Mouse (Mus musculus) limb, embryonic 11.5 days (tissue): Measurements from ENCODE around the gene Shq1. TPM values are rescaled to one million over a fixed set of nuclear protein-coding genes. Genes with fewer than 3 reads are reported as not detected.

ENCODE experiments used
- ATAC-seq: fragments of 200-750 bp; cut with Nextera tagmentation; 2 replicates; pipeline ENCODE4 v1.8.0; 2017; ENCODE audit warnings: low read depth; ENCODE audit not compliant: insufficient number of reproducible peaks, low FRiP score, low TSS enrichment
- DNase-seq: peaks from one replicate; pipeline ENCODE4 v3.0.0-alpha.2; 2015; ENCODE audit warnings: low spot score
- H3K27ac ChIP-seq: fragments of 300-500 bp; sonication (generic); replicated peaks from 2 replicates; pipeline ENCODE4 v1.5.1; 2014; ENCODE audit warnings: low read depth, mild to moderate bottlenecking, low read length
- H3K27me3 ChIP-seq: fragments of 300-500 bp; sonication (generic); 2 replicates; pipeline ENCODE4 v1.6.1; 2014; ENCODE audit warnings: mild to moderate bottlenecking, low read length, mixed read lengths; ENCODE audit not compliant: control insufficient read depth, insufficient read depth
- H3K36me3 ChIP-seq: fragments of 300-500 bp; sonication (generic); 2 replicates; pipeline ENCODE4 v1.6.1; 2014; ENCODE audit warnings: mild to moderate bottlenecking, low read length, moderate library complexity, mixed read lengths; ENCODE audit not compliant: control insufficient read depth, insufficient read depth
- H3K4me1 ChIP-seq: fragments of 300-500 bp; sonication (generic); 2 replicates; pipeline ENCODE4 v1.6.1; 2014; ENCODE audit warnings: low read length, mixed read lengths; ENCODE audit not compliant: control insufficient read depth, insufficient read depth
- H3K4me2 ChIP-seq: fragments of 300-500 bp; sonication (generic); 2 replicates; pipeline ENCODE4 v1.6.1; 2014; ENCODE audit warnings: low read depth, mild to moderate bottlenecking, moderate library complexity; ENCODE audit not compliant: severe bottlenecking
- H3K4me3 ChIP-seq: fragments of 300-500 bp; sonication (generic); 2 replicates; pipeline ENCODE4 v1.5.1; 2014; ENCODE audit warnings: low read depth, low read length
- H3K9ac ChIP-seq: fragments of 300-500 bp; sonication (generic); 2 replicates; pipeline ENCODE4 v1.6.1; 2014; ENCODE audit warnings: mild to moderate bottlenecking, low read length
- H3K9me3 ChIP-seq: fragments of 300-500 bp; sonication (generic); 2 replicates; pipeline ENCODE4 v1.6.1; 2016; ENCODE audit warnings: low read length; ENCODE audit not compliant: control insufficient read depth
- WGBS: fragments of 180-500 bp; shearing (Covaris S2); extraction: QIAGEN DNeasy Blood & Tissue Kit; methylation state at CpG from one replicate; pipeline ENCODE4 v1.1.7; 2014; 5-methylcytosine and 5-hydroxymethylcytosine counted together
- polyA plus RNA-seq: library from polyadenylated mRNA; unstranded; fragments of >200 nt; fragmentation: Nextera tagmentation; extraction: Ambion mirVana; gene quantifications from 2 replicates; pipeline ENCODE4 v1.2.1, GENCODE M21; 2014

Gene Shq1
- polyA plus RNA-seq, 1 experiment from 2014 or later, result 20.3 TPM

- Histone ChIP-seq H3K4me3 (no peak overlapping the region), H3K27me3 (no peaks in the 10 kb centered on the region), H3K4me2 (no peak overlapping the region), H3K27ac (no peak overlapping the region), H3K9me3 (no peaks in the 10 kb centered on the region), H3K36me3 (no peaks in the 10 kb centered on the region), H3K9ac (no peak overlapping the region), H3K4me1 (no peaks in the 10 kb centered on the region)
- 84% methylated on average over 2 of the region's 2 CpGs for WGBS
- no peak for DNase-seq
- ATAC-seq, result no peak
These were observed 15.4 kb upstream of the Shq1 start for GRCm38 (mm10) chr6:100686341-100686740.

GRCm38 (mm10) chr6:100678636-100679035 lies 7.7 kb upstream of the Shq1 start:
- WGBS, result 91% methylated on average over 2 of the region's 2 CpGs

GRCm38 (mm10) chr6:100676461-100676860 lies 5.5 kb upstream of the Shq1 start:
- Histone ChIP-seq H3K27me3 (no peaks in the 10 kb centered on the region), H3K27ac (no peak overlapping the region), H3K4me1 (0 out of 2 replicates have a peak, but pooled peaks cover under 1% of the 10 kb centered on the region), H3K4me2 (no peak overlapping the region), H3K9me3 (no peaks in the 10 kb centered on the region), H3K36me3 (no peaks in the 10 kb centered on the region), H3K4me3 (no peak overlapping the region), H3K9ac (no peak overlapping the region)
- DNase-seq (no peak), ATAC-seq (no peak)
- 90% methylated on average over 7 of the region's 7 CpGs for WGBS

More at GRCm38 (mm10) chr6:100678636-100679035, 7.7 kb upstream of the Shq1 start:
- ATAC-seq, result no peak
- Histone ChIP-seq H3K4me1 (no peaks in the 10 kb centered on the region), H3K27ac (no peak overlapping the region), H3K27me3 (no peaks in the 10 kb centered on the region), H3K9me3 (no peaks in the 10 kb centered on the region), H3K9ac (no peak overlapping the region), H3K4me3 (no peak overlapping the region), H3K36me3 (no peaks in the 10 kb centered on the region), H3K4me2 (no peak overlapping the region)
- DNase-seq, result no peak

GRCm38 (mm10) chr6:100674974-100675373 lies 4.0 kb upstream of the Shq1 start:
- 27% methylated on average over 6 of the region's 6 CpGs for WGBS
- H3K27me3 ChIP-seq, result no peaks in the 10 kb centered on the region
- DNase-seq (no peak), ATAC-seq (no peak)
- 0 out of 2 replicates have a peak, but pooled peaks cover 2% of the 10 kb centered on the region for H3K4me1 ChIP-seq
- H3K4me3 ChIP-seq, result no peak overlapping the region
- H3K9me3 ChIP-seq, result no peaks in the 10 kb centered on the region
- H3K9ac ChIP-seq, result no peak overlapping the region
- H3K4me2 ChIP-seq, result no peak overlapping the region
- H3K36me3 ChIP-seq, result no peaks in the 10 kb centered on the region
- H3K27ac ChIP-seq, result no peak overlapping the region

GRCm38 (mm10) chr6:100671401-100671800 lies 444 bp upstream of the Shq1 start:
- DNase-seq, result no peak
- H3K36me3 ChIP-seq, result no peaks in the 10 kb centered on the region
- H3K4me2 ChIP-seq, result peak overlapping the region; percentile 91
- no peak for ATAC-seq
- H3K4me3 ChIP-seq, result peak overlapping the region; percentile 80
- 9% methylated on average over 7 of the region's 7 CpGs for WGBS
- 0 out of 2 replicates have a peak, but pooled peaks cover 2% of the 10 kb centered on the region for H3K4me1 ChIP-seq
- H3K9me3 ChIP-seq, result no peaks in the 10 kb centered on the region
- no peak overlapping the region for H3K9ac ChIP-seq
- H3K27me3 ChIP-seq, result no peaks in the 10 kb centered on the region
- H3K27ac ChIP-seq, result no peak overlapping the region

- H3K36me3 ChIP-seq, result no peaks in the 10 kb centered on the region
- DNase-seq (peak; percentile 57), ATAC-seq (0 out of 2 replicates have a peak, but pooled peaks have one; percentile 46)
- H3K27me3 ChIP-seq, result no peaks in the 10 kb centered on the region
- WGBS, result under 1% methylated on average over 32 of the region's 32 CpGs
- H3K4me2 ChIP-seq, result peak overlapping the region; percentile 91
- no peak overlapping the region for H3K27ac ChIP-seq
- peak overlapping the region; percentile 80 for H3K4me3 ChIP-seq
- peak overlapping the region; percentile 76 for H3K9ac ChIP-seq
- H3K4me1 ChIP-seq, result 0 out of 2 replicates have a peak, but pooled peaks cover 2% of the 10 kb centered on the region
- no peaks in the 10 kb centered on the region for H3K9me3 ChIP-seq
These were observed 551 bp downstream of the Shq1 start for GRCm38 (mm10) chr6:100670370-100670841.

- Histone ChIP-seq H3K9ac (no peak overlapping the region), H3K27ac (no peak overlapping the region), H3K4me2 (no peak overlapping the region), H3K4me1 (0 out of 2 replicates have a peak, but pooled peaks cover 2% of the 10 kb centered on the region), H3K9me3 (no peaks in the 10 kb centered on the region), H3K27me3 (no peaks in the 10 kb centered on the region), H3K4me3 (no peak overlapping the region), H3K36me3 (no peaks in the 10 kb centered on the region; the same call in 1 of the 2 replicates)
- no peak for DNase-seq
- no peak for ATAC-seq
- WGBS, result 78% methylated on average over 2 of the region's 2 CpGs
These were observed 2.1 kb downstream of the Shq1 start for GRCm38 (mm10) chr6:100668858-100669257.

- Histone ChIP-seq H3K4me1 (0 out of 2 replicates have a peak, but pooled peaks cover 2% of the 10 kb centered on the region), H3K27me3 (no peaks in the 10 kb centered on the region), H3K27ac (no peak overlapping the region), H3K9me3 (no peaks in the 10 kb centered on the region), H3K4me3 (no peak overlapping the region), H3K9ac (no peak overlapping the region), H3K36me3 (no peaks in the 10 kb centered on the region; the same call in 1 of the 2 replicates), H3K4me2 (no peak overlapping the region)
- WGBS, result 87% methylated on average over 8 of the region's 8 CpGs
- DNase-seq (no peak), ATAC-seq (no peak)
These were observed 3.3 kb downstream of the Shq1 start for GRCm38 (mm10) chr6:100667644-100668043.

GRCm38 (mm10) chr6:100662224-100662623 lies 8.7 kb downstream of the Shq1 start:
- no peaks in the 10 kb centered on the region; the same call in 1 of the 2 replicates for H3K36me3 ChIP-seq
- H3K9ac ChIP-seq, result no peak overlapping the region
- no peaks in the 10 kb centered on the region for H3K4me1 ChIP-seq
- ATAC-seq (no peak), DNase-seq (no peak)
- H3K4me2 ChIP-seq, result no peak overlapping the region
- H3K4me3 ChIP-seq, result no peak overlapping the region
- no peak overlapping the region for H3K27ac ChIP-seq
- H3K9me3 ChIP-seq, result no peaks in the 10 kb centered on the region
- no peaks in the 10 kb centered on the region for H3K27me3 ChIP-seq
- 86% methylated on average over 6 of the region's 6 CpGs for WGBS
